Mouse (Mus musculus): ENCODE data around the gene Mcemp1.

- no peak for TF ChIP-seq HCFC1 (IDR thresholded peaks at IDR 0.05; ENCODE audit: borderline replicate concordance, insufficient read depth, low read length)
- no peak for TF ChIP-seq MAFK (IDR thresholded peaks at IDR 0.05; ENCODE audit: insufficient read depth, low read depth, low read length)
Observed at GRCm38 (mm10) chr8:3684530-3684929, 19.0 kb downstream of the Mcemp1 start.

Measured in ES-E14 (cell line).